Mouse (Mus musculus) liver, embryonic 14.5 days (tissue): ENCODE data around the gene Acer3. TPM values are rescaled to one million over a fixed set of nuclear protein-coding genes. Genes with fewer than 3 reads are reported as not detected.
A peak's percentile ranks its signal among the peaks of the same experiment; 100 is the strongest.

ENCODE experiments used
- ATAC-seq: fragments of 200-750 bp; cut with Nextera tagmentation; 2 replicates; pipeline ENCODE4 v1.8.0; 2017; ENCODE audit warnings: moderate number of reproducible peaks, mild to moderate bottlenecking, moderate library complexity; ENCODE audit not compliant: insufficient read depth
- DNase-seq, 3 experiments: peaks; one replicate each; pipeline ENCODE4 v3.0.0-alpha.2; 2012 to 2013; ENCODE audit warnings: low read depth in 3 of 3, low spot score in 3 of 3
- H3K27ac ChIP-seq: fragments of 300-500 bp; sonication (generic); 2 replicates; pipeline ENCODE4 v1.5.1; 2014; ENCODE audit warnings: moderate library complexity, mild to moderate bottlenecking, control low read depth, inconsistent platforms
- H3K27me3 ChIP-seq: fragments of 300-500 bp; sonication (generic); 2 replicates; pipeline ENCODE4 v1.6.1; 2014; ENCODE audit warnings: mild to moderate bottlenecking, low read length, moderate library complexity; ENCODE audit not compliant: control insufficient read depth, insufficient read depth
- H3K36me3 ChIP-seq: fragments of 300-500 bp; sonication (generic); replicated peaks from 2 replicates; pipeline ENCODE4 v1.6.1; 2014; ENCODE audit warnings: low read depth; ENCODE audit not compliant: control insufficient read depth, insufficient read depth
- H3K4me1 ChIP-seq, 2 experiments: fragments of 200-500 bp in 1 of 2; fragments of 300-500 bp in 1 of 2; sonication (generic) in 1 of 2; replicated peaks; 2 replicates each; pipeline ENCODE4 v1.6.1; 2012 to 2014; ENCODE audit warnings: antibody characterized with exemption in 1 of 2, inconsistent platforms in 1 of 2, low read length in 1 of 2; ENCODE audit not compliant: control insufficient read depth in 2 of 2, insufficient read depth in 2 of 2
- H3K4me2 ChIP-seq: fragments of 300-500 bp; sonication (generic); 2 replicates; pipeline ENCODE4 v1.6.1; 2014; ENCODE audit warnings: low read depth, mild to moderate bottlenecking, control low read depth, moderate library complexity
- H3K4me3 ChIP-seq, 2 experiments: fragments of 200-500 bp in 1 of 2; fragments of 300-500 bp in 1 of 2; sonication (generic) in 1 of 2; 2 replicates each; pipeline ENCODE4 v1.5.1; 2012 to 2014; ENCODE audit warnings: low read depth in 2 of 2, low read length in 2 of 2, mild to moderate bottlenecking in 2 of 2, control low read depth in 1 of 2, inconsistent platforms in 1 of 2, moderate library complexity in 1 of 2; ENCODE audit not compliant: insufficient read depth in 1 of 2
- H3K9ac ChIP-seq: fragments of 300-500 bp; sonication (generic); replicated peaks from 2 replicates; pipeline ENCODE4 v1.6.1; 2014; ENCODE audit warnings: mild to moderate bottlenecking, control low read depth, moderate library complexity
- H3K9me3 ChIP-seq: fragments of 300-500 bp; sonication (generic); 2 replicates; pipeline ENCODE4 v1.6.1; 2016; ENCODE audit warnings: low read length, mixed read lengths; ENCODE audit not compliant: control insufficient read depth
- CTCF ChIP-seq: IDR thresholded peaks from 2 replicates; pipeline ENCODE4 v1.5.1; 2016; ENCODE audit warnings: antibody characterized with exemption, low read depth, control low read depth
- EP300 ChIP-seq: IDR thresholded peaks from 2 replicates; pipeline ENCODE4 v1.6.1; 2016; ENCODE audit warnings: antibody characterized with exemption, low read depth
- WGBS: fragments of 180-500 bp; shearing (Covaris S2); extraction: QIAGEN DNeasy Blood & Tissue Kit; methylation state at CpG from one replicate; pipeline ENCODE4 v1.1.7; 2014; ENCODE audit not compliant: insufficient replicate concordance; 5-methylcytosine and 5-hydroxymethylcytosine counted together
- polyA plus RNA-seq, 2 experiments: library from polyadenylated mRNA; depleted of rRNA in 1 of 2; stranded (reverse) in 1 of 2; unstranded in 1 of 2; fragments of >200 nt; fragmentation: Nextera tagmentation in 1 of 2; extraction: Ambion mirVana in 1 of 2; gene quantifications; 2 replicates each; pipeline versions ENCODE4 v1.2.1 to v1.2.3; 2012 to 2014

Acer3 gene
- polyA plus RNA-seq, 2 experiments = 13.8 to 24.0 TPM

DNA sequence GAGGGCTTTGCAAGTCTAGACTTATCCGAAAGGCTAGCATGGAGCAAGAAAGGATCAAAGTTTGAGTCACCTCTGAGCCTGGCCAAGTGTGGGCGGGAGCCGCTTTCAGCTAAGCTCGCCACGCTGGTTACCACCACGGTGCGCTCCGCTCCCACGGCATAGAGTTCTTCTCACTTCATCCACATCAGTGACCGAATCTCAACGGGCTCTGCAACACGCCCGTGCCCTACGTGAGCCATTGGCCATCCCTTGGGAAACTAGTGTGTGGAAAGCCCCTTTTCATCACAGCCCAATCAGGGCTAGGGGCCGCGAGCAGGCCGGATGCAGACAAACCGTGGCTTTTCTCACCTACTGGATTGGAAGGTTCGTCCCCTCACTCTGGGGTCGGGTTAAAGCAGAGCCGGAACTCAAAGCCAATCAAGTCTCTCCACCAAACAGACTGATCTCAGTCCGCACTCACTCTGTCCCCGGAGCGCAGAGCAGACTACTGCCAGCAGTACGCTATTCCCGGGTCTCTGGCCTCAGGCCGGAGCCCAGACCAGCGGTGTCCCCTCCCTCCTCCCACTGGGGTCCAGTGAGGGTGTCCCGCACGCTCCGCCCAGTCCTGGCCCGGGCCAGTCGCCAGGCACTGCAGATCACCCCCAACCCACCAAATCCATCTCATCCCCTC lies 39.1 kb upstream of the Acer3 start:
- Histone ChIP-seq H3K9me3 (no peaks in the 10 kb centered on the region), H3K27me3 (peaks cover 32% of the 10 kb centered on the region), H3K9ac (no peak overlapping the region), H3K4me3 (peak overlapping the region; percentile 52 to 53), H3K36me3 (no peaks in the 10 kb centered on the region), H3K4me2 (peak overlapping the region; percentile 45), H3K27ac (no peak overlapping the region), H3K4me1 (peaks cover 0 to 9% of the 10 kb centered on the region in 2 experiments; a peak in 2 of 4 replicates)
- 2% methylated on average over 33 of the region's 33 CpGs for WGBS
- DNase-seq (no peak), ATAC-seq (peak; percentile 24; the same call in 1 of the 2 replicates)
- TF ChIP-seq EP300 = no peak
- TF ChIP-seq CTCF = no peak

DNA sequence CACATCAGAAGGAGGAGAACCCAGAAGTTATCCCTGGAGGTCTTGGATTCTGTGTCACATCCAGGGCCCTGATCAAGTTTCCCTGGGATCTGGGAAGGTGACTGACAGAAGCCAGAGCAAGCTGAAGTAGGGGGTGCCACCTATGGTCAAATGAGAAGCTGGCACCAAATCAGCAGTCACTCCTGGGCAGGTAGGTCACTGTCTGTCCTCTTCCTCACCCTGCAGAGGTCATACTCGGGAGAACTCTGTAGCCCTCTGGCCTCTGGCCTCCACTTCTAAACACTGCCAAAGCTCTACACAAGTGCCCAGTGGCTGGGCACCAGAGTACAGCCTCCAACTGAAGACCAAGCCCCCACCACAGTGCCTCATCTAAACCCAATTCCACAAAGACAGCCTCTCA lies 37.0 kb upstream of the Acer3 start:
- Histone ChIP-seq H3K27ac (no peak overlapping the region), H3K9ac (no peak overlapping the region), H3K4me3 (no peak overlapping the region), H3K9me3 (no peaks in the 10 kb centered on the region), H3K4me2 (no peak overlapping the region), H3K36me3 (no peaks in the 10 kb centered on the region), H3K27me3 (peaks cover 32% of the 10 kb centered on the region), H3K4me1 (peaks cover 0 to 15% of the 10 kb centered on the region in 2 experiments; a peak in 2 of 4 replicates)
- 60% methylated on average over 1 of the region's 1 CpGs for WGBS
- DNase-seq (no peak), ATAC-seq (no peak)
- no peak for TF ChIP-seq CTCF
- TF ChIP-seq EP300 = no peak

DNA sequence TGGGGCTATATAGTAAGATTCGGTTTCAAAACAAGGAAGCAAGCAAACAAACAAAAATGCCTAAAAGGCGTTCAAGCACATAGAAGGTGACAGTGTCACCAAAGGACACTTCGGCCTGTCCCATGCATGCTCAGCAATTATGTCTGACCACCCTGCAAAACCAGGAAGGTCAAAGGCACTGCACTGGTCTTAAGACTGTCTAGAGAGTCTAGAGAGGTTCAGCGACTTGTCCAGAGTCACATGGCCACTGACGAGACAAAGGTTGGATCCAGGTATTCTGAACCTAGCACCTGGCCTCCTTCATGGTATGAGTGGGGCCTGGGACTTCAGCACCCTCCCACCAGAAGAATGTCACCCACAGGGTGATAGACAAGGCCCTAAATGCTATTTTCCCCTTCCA lies 36.3 kb upstream of the Acer3 start:
- DNase-seq (no peak), ATAC-seq (no peak)
- no peak overlapping the region for H3K4me2 ChIP-seq
- H3K36me3 ChIP-seq = no peaks in the 10 kb centered on the region
- WGBS = 59% methylated on average over 5 of the region's 5 CpGs
- no peaks in the 10 kb centered on the region for H3K9me3 ChIP-seq
- TF ChIP-seq CTCF (no peak), EP300 (no peak)
- no peak overlapping the region for H3K4me3 ChIP-seq
- H3K4me1 ChIP-seq = peaks cover 0 to 14% of the 10 kb centered on the region in 2 experiments; a peak in 2 of 4 replicates
- H3K27me3 ChIP-seq = peaks cover 32% of the 10 kb centered on the region
- no peak overlapping the region for H3K9ac ChIP-seq
- no peak overlapping the region for H3K27ac ChIP-seq

DNA sequence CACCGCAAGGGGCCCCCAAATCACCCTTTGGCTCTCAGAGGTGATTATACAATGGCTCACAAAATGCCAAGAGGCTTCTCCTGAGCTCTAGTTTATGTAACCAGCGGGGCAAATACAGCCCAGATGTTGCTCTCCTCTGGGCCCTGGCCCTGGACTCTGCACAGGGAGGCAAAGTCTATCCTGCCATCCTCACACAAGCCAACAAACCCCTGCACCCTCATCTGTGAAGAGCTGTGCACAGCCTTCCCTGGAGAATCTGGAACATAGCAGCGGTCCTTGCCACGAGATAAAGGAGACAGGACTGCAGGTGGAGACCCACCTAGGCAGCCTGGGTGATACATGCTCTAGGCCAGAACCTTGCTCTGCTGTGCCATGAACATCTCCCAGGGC lies 33.9 kb upstream of the Acer3 start:
- Histone ChIP-seq H3K27ac (no peak overlapping the region), H3K4me3 (no peak overlapping the region), H3K9ac (no peak overlapping the region), H3K27me3 (peaks cover 10% of the 10 kb centered on the region), H3K9me3 (no peaks in the 10 kb centered on the region), H3K4me2 (no peak overlapping the region), H3K36me3 (no peaks in the 10 kb centered on the region), H3K4me1 (peaks cover 0 to 12% of the 10 kb centered on the region in 2 experiments; a peak in 2 of 4 replicates)
- 54% methylated on average over 4 of the region's 4 CpGs for WGBS
- TF ChIP-seq CTCF (no peak), EP300 (no peak)
- ATAC-seq (no peak), DNase-seq (no peak)

- Histone ChIP-seq H3K9me3 (no peaks in the 10 kb centered on the region), H3K27ac (no peak overlapping the region), H3K4me2 (no peak overlapping the region), H3K4me1 (peaks cover 0 to 12% of the 10 kb centered on the region in 2 experiments; a peak in 2 of 4 replicates), H3K4me3 (no peak overlapping the region), H3K27me3 (peaks cover 5% of the 10 kb centered on the region), H3K36me3 (no peaks in the 10 kb centered on the region), H3K9ac (no peak overlapping the region)
- WGBS = 57% methylated on average over 12 of the region's 12 CpGs
- DNase-seq (no peak), ATAC-seq (no peak)
- TF ChIP-seq CTCF (no peak), EP300 (no peak)
These were observed 33.3 kb upstream of the Acer3 start for GRCm38 (mm10) chr7:98354160-98354920.
